Comparison of ENCODE assay signal across 8 mouse cellular contexts in genomic region chr3:119784366-119784765, GRCm38 (mm10). TPM values are rescaled to one million over a fixed set of nuclear protein-coding genes. Genes with fewer than 3 reads are reported as not detected.
DNase-seq lines count a peak whose midpoint lies in the region; ATAC-seq and TF ChIP-seq lines count a peak whose summit lies in the region.

TSS of gene Ptbp2 (minus strand) at chr3:119784466.

- TF ChIP-seq CTCF in midbrain, postnatal 0 days (IDR thresholded peaks at IDR 0.05): no peak

- H3K4me1 ChIP-seq in heart, embryonic 10.5 days: peaks cover 8% of the 10 kb centered on the region; the same call in 1 of the 2 replicates
- H3K4me1 ChIP-seq in midbrain, postnatal 0 days (ENCODE audit: insufficient read depth, low read length): peaks cover 9% of the 10 kb centered on the region

- H3K27me3 ChIP-seq in heart, embryonic 10.5 days (ENCODE audit: insufficient read depth, poor library complexity, severe bottlenecking): no peaks in the 10 kb centered on the region
- no peaks in the 10 kb centered on the region for H3K27me3 ChIP-seq in midbrain, postnatal 0 days (ENCODE audit: insufficient read depth, low read length)

- DNase-seq in left cerebral cortex, adult 18-20 months (ENCODE audit: low spot score in 2 of 2): no peak
- DNase-seq in left cerebral cortex, adult 11 months (ENCODE audit: low spot score): no peak
- DNase-seq in heart, embryonic 10.5 days (ENCODE audit: low spot score): no peak
- DNase-seq in left cerebral cortex, adult 8-10 months (ENCODE audit: low spot score in 2 of 2): no peak
- no peak for DNase-seq in midbrain, postnatal 0 days (ENCODE audit: low spot score)
- DNase-seq in spleen, adult 12 weeks (ENCODE audit: low spot score): no peak
- no peak for DNase-seq in retina, postnatal 1 day

- H3K9ac ChIP-seq in midbrain, postnatal 0 days (replicated peaks; ENCODE audit: low read length, poor library complexity, severe bottlenecking): peak within 1 kb of the TSS; percentile 99

- no peak for ATAC-seq in common myeloid progenitor, adult 5-6 weeks (replicated peaks; ENCODE audit: low read depth, poor library complexity, severe bottlenecking)
- ATAC-seq in midbrain, postnatal 0 days (ENCODE audit: low FRiP score): no peak

- H3K9me3 ChIP-seq in heart, embryonic 10.5 days: no peaks in the 10 kb centered on the region
- no peaks in the 10 kb centered on the region for H3K9me3 ChIP-seq in midbrain, postnatal 0 days (ENCODE audit: low read length)

- peak within 1 kb of the TSS; percentile 44 for H3K4me2 ChIP-seq in midbrain, postnatal 0 days (ENCODE audit: low read depth, low read length, poor library complexity, severe bottlenecking)

- WGBS in heart, embryonic 10.5 days: 88% methylated on average over 4 of the region's 4 CpGs
- 90% methylated on average over 4 of the region's 4 CpGs for WGBS in midbrain, postnatal 0 days

- peak within 1 kb of the TSS; percentile 96 for H3K4me3 ChIP-seq in heart, embryonic 10.5 days
- peak within 1 kb of the TSS; percentile 94 for H3K4me3 ChIP-seq in midbrain, postnatal 0 days (ENCODE audit: low read depth, low read length)

- H3K36me3 ChIP-seq in heart, embryonic 10.5 days: peaks cover 3% of the 10 kb centered on the region; the same call in 1 of the 2 replicates
- no peaks in the 10 kb centered on the region for H3K36me3 ChIP-seq in midbrain, postnatal 0 days (ENCODE audit: insufficient read depth, low read length)

- peak within 1 kb of the TSS; percentile 100 for H3K27ac ChIP-seq in heart, embryonic 10.5 days
- H3K27ac ChIP-seq in midbrain, postnatal 0 days (ENCODE audit: low read depth, low read length): peak within 1 kb of the TSS; percentile 99

RNA-seq across cellular contexts. Expression of gene Ptbp2, which starts in this region (rescaled TPM):
- total RNA-seq in left cerebral cortex, adult 18-20 months (2021): 100 to 1,000 TPM; 111 to 113 TPM
- 72.9 and 92.8 TPM in 2 replicates for total RNA-seq in common myeloid progenitor, adult 5-6 weeks (2017)
- 70.6 and 83.2 TPM in 2 replicates for polyA plus RNA-seq in heart, embryonic 10.5 days (2016; fragmentation: Nextera tagmentation; extraction: Ambion mirVana)
- total RNA-seq in left cerebral cortex, adult 8-10 months (2022): 100 to 1,000 TPM; 117 to 133 (median 124) TPM
- total RNA-seq in midbrain, postnatal 0 days (2014; rRNA removed): 236 and 298 TPM in 2 replicates
- polyA plus RNA-seq in midbrain, postnatal 0 days (2015; fragmentation: Nextera tagmentation; extraction: Ambion mirVana): 162 and 180 TPM in 2 replicates
